In genomic region chr9:56290019-56290418, GRCm38 (mm10) we compare ENCODE assay signal across 14 mouse cellular contexts.
"Had no signal": no experiment of that assay in that cellular context is flagged by ENCODE, and none has a peak within 500 bp of the region (broad histone marks: within the 10 kb centered on the region; RNA-seq: fewer than 3 reads in every experiment).

No protein-coding gene starts in this region.

- H3K4me1 ChIP-seq: limb, embryonic 15.5 days; liver, embryonic 12.5 days; lung, embryonic 15.5 days; midbrain, embryonic 12.5 days; neural tube, embryonic 13.5 days had no signal

- H3K9me3 ChIP-seq: limb, embryonic 15.5 days; liver, embryonic 12.5 days; lung, embryonic 15.5 days; midbrain, embryonic 12.5 days; neural tube, embryonic 13.5 days had no signal

- H3K27me3 ChIP-seq: limb, embryonic 15.5 days; liver, embryonic 12.5 days; lung, embryonic 15.5 days; midbrain, embryonic 12.5 days; neural tube, embryonic 13.5 days had no signal

- H3K36me3 ChIP-seq: limb, embryonic 15.5 days; liver, embryonic 12.5 days; lung, embryonic 15.5 days; midbrain, embryonic 12.5 days; neural tube, embryonic 13.5 days had no signal

- DNase-seq: kidney, postnatal 14 days; lung, postnatal 14 days; retina, postnatal 1 day; right cerebral cortex, postnatal 4 days; spleen, adult 18-20 months; thymus, adult 18-20 months; thymus, postnatal 14 days had no signal

- ATAC-seq: liver, embryonic 12.5 days; midbrain, embryonic 16.5 days had no signal

- H3K4me2 ChIP-seq: limb, embryonic 15.5 days; liver, embryonic 12.5 days; lung, embryonic 15.5 days; midbrain, embryonic 12.5 days; neural tube, embryonic 13.5 days had no signal

- H3K27ac ChIP-seq: limb, embryonic 15.5 days; liver, embryonic 12.5 days; lung, embryonic 15.5 days; macrophage; midbrain, embryonic 12.5 days; neural tube, embryonic 13.5 days had no signal

- H3K9ac ChIP-seq: limb, embryonic 15.5 days; liver, embryonic 12.5 days; lung, embryonic 15.5 days; midbrain, embryonic 12.5 days; neural tube, embryonic 13.5 days had no signal

- H3K4me3 ChIP-seq: limb, embryonic 15.5 days; liver, embryonic 12.5 days; lung, embryonic 15.5 days; midbrain, embryonic 12.5 days; neural tube, embryonic 13.5 days had no signal
